Mouse (Mus musculus) adrenal gland, adult (tissue): ENCODE data around the gene Prmt2.

Source experiments
- DNase-seq, 2 experiments: peaks; one replicate each; pipeline ENCODE4 v3.0.0; 2022 to 2023; ENCODE audit warnings: low spot score in 1 of 2; ENCODE audit not compliant: inconsistent age in 2 of 2

Gene Prmt2

DNA sequence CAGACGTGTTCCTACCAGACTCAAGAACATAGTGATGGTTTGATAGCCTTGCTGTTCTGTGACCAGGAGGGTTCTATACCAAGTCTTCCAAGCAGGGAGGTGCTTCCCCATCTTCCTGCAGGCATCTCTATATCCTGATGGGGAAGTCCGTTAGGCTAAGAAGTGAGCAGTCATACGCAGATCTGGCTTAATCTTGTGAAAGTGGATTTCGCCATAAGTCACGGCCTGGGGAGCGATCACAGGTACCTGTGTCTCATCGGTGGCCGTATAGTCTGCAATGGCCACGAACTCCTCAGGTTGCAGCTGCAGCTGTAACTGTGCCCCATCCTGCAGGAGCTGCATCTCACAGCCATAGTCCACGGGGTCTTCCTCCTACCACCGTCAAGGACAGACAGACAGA, 11.7 kb downstream of the Prmt2 start:
- DNase-seq: no peak

DNA sequence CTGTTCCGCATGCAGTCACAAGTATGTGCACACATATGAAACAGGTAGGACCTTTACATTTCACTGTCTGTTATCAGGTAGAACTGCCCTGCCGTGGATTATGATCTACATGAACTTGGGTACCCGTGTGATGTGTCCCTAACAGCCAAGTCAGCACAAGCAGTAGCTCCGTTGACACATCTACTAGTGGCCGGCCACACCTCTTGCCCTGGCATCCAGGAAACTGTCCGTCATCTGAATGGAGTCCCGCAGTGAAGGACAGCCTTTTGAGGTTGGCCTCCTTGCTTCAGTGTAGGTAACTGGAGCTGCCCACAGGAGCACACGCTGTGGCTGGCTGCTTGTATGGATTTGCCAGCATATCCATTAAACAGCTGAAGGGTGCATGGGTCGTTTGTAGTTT, 19.4 kb downstream of the Prmt2 start:
- no peak for DNase-seq

DNA sequence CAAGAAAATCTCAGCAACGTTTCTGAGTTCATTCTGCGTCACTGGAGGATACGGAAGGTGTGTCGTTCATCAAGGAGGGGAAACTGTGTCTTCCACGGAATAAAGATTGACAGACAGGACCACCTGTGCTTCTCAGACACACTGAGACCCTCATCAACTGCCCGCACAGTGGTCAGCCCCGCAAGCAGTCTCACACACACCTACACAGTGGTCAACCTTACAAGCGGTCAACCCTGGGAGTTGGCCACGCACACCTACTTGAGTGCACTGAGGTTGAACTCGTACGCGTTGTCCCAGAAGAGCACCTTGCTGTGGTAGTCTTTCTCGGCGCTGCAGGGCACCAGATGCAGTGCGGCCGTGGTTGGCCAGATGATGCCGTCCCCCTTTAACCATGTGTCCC, 20.6 kb downstream of the Prmt2 start:
- DNase-seq: no peak

DNA sequence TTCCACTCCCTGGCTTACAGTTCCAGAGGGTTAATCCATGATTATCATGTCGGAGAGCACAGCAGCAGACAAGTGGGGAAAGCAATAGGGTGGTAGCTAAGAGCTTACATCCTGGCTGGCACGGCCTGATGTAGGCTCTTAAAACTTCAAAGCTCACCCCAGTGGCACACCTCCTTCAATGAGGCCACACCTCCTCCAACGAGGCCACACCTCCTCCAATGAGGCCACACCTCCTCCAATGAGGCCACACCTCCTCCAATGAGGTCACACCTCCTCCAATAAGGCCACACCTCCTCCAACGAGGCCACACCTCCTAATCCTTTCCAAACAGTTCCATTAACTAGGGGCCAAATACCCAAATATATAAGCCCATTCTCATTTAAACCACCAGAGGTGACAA, 23.5 kb downstream of the Prmt2 start:
- no peak for DNase-seq

DNA sequence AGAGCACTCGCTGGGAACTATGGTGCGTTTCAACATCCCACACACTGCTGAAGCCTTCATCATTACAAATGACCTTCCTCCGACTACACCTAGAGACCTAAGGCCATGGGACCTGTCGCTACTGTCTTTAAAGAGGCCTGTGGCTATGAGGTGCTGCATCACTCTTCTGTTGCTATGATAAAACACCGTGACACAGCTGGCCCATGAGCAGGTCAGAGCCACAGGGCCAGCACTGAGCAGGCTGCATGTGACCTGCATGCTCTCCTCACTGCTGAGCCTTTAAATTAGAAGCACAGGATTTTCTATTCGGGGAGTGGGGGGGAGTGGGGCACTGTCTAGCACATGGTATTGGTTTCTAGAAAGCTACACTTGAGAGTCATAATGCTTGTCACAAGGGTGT, 25.5 kb downstream of the Prmt2 start:
- DNase-seq: no peak

DNA sequence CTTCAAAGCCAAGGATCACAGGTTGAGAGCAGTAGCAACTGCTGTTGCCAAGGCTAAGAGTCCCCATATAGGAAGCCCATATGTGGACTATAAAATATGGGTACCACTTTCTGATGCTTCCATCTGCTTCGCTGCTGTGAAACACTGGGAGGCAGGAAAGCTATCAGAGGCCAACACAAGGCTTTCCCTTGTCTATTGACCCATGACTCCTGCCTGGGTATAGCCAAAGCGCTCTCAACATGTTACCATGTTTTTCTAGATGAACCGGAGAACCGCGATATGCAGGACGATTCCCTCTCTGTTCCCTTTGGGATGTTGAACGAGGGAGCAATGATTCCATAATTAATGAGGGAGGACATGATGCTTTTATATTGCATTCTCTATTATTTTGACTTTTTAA, 26.9 kb downstream of the Prmt2 start:
- DNase-seq: no peak

DNA sequence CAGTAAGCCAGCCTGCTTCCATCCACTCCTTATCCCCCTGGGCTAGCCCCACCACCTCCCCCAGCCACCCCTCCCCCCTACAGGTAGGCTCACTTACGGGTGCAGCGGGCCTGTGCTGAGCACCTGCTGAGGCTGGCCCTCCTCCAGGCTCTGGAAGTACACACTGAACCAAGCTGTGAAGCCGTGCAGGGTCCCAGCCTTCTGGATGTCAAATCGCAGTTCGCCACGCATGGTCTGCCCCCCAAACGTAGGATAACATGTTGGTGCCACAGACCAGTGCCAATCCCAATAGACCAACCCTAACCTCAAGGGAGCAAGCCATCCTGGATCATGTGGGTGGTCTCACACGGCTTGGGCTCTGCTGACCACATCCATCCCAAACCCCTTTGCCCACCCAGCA, 28.4 kb downstream of the Prmt2 start:
- no peak for DNase-seq

DNA sequence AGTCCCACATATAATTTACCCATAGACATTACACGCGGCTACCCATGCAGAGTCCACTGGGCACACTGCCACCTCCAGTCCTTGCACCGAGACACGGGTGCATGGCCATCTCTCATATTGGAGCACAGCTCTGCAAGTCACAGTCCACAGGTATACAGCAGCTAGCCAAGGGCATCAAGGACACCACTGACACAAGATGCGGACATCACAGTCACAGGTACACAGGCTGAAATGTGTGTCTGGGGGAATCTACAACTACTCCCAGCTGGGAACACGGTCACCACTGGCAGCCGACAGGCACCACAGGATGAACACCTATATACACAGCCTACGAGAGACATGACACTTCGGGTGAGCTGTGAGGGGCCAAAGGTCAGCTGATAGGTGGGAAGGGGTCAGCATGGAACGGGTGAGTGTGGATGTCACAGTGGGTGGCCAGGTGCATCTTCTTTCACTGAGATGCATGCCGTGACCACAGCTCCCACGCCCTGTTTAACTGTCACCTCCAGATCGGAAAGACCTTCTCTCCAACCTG, 30.3 kb downstream of the Prmt2 start:
- DNase-seq: no peak

DNA sequence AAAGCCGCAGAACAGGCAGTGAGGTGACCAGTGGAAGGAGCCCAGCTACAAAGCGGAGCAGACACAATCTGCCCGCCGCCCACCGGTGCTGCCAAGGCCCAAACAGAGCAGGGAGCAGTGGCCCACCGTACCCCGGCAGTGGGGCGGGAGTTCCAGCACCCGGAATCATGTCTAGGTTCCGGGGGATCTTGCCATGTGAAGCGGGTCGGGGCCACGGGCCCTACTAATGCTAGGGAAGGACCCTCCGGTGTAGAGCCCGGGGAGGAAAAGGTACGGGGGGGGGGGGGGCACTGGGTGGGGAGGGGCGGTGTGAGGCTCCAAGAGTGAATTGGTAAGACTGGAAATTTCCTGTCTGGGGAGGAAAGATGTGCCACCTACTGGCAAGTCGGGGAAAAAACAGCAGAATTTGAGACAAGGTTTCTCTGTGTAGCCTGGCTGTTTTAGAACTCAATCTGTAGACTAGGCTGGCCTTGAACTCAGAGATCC, 33.8 kb downstream of the Prmt2 start:
- DNase-seq: peak in 1 of 2 experiments; percentile 58

DNA sequence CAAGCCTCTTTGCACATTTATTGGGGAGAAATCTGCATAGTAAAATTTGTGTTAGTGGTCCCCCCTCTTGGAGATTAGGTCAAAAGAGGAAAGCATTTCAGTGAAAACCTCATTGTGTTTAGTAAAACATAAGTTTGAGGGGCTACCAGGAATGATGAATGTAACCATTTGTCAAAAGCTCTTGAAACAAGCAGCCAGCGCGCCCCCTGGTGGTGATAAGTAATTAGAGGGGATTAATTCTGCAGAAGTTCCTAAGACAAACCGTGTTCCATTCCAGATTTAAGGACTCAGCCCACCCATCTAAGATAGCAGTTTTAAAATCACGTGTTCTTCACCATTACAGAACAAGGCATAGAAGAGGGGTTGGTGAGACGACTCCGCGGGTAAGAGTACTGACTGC, 35.7 kb downstream of the Prmt2 start:
- peak; percentile 58 to 84 for DNase-seq

DNA sequence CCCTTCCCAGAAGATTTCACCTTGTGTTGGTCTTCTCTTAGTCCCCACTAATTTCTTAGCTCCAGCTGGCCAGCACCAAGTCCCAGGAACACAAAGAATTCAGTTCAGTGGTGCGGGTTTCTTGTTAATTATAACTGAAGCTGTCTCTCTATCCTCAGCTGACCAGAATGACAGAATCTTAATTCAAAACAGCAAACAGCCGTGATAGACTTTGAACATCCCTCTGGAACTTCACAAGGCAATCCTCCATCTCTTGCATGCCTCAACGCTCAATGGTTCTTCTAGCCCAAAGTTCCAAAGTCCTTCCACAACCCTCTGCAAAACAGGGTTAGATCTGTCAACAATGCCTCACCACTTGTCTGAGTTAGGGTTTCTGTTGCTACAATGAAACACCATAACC, 36.2 kb downstream of the Prmt2 start:
- no peak for DNase-seq

DNA sequence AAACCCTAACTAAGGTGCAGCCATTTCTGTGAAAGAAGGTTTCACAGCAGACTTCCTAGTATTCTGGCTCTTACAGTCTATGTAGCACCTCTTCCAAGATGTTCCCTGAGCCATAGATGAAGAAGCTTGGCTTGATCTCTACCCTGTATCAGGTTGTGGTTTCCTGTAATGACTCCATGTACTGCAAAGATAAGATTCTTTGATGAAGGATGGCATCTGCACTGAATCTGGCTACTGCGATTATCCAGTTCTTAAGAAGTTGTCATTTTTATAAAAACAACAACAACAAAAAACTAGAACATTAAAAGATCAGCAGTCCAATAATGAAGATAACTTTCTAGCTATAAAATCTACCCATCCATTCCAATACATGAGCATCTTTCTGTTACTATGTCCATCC, 49.7 kb downstream of the Prmt2 start:
- no peak for DNase-seq

DNA sequence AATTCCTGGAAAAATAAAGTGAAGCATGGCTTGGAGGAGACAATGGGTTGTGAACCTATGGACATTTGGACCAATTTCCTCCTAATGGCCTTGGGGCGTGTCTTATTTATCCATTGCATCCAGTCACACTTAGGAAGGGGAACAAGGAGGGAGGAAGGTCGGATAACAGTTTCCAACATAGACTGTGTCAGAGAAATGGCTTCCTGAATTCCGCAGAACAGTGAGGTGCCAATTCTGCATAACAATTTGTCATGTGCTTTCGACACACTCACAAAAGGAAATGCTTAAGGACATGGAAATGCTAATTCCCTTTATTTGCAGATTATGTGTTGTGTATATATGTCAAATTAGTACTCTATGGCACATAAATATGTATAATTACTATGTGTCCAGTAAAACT, 52.4 kb downstream of the Prmt2 start:
- DNase-seq: no peak

DNA sequence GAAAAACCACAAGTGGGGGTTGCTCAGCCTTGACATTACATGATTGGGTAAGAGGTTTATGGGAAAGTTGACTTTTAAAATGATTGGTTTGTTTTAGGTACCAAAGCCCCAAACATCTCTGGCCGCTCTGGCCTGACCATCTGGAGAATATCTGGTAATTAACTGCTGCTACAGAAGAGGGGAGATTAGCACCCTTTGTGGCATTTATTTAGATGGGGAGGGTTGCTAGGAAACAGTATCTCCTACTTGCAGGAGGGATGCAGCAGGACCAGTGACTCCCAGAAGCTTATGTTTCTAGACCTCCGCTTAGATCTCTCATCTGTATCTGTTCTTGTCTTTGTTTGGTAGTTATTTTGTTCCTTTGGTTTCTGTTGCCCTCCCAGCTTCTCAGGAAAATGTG, 62.8 kb downstream of the Prmt2 start:
- DNase-seq: no peak

DNA sequence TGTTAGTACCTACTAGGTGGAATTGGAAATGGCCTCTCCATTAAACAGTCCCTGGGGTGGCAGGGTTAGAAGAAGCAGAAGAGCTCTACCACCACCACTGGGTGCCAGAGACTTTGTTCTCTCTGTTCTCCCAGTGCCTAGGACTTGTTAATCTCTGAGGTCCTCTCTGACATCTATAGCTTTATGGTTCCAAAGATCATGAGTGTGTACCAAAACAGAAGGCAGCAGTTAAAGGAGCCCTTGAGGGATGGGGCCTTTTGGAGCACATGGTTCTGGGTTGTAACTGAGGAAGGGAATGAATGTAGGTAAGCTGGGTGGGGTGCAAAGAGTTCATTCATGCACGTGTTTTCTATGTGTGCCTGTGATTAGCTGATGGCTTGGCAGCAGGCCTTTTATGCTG, 79.7 kb downstream of the Prmt2 start:
- no peak for DNase-seq

DNA sequence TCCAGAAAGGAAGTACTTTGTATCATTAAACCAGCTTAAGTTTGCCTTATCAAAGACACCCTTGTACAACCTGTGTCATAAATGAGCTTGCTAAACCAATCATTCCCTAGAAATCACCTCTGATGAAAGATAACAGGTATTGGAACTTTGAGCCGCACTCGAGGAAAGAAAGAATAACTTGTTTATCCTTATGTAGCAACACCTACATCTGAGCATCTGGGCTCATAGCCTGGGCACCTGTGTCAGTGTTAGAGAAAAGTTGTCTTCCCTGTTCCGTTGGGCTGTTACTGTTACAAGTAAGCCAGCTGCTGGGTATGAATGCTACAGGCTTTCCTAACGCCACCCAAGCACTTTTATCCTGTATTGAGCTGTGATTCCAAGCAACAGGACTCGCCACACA, 80.1 kb downstream of the Prmt2 start:
- DNase-seq: no peak
